ENCODE assay signal across 13 mouse cellular contexts in the genomic region with DNA sequence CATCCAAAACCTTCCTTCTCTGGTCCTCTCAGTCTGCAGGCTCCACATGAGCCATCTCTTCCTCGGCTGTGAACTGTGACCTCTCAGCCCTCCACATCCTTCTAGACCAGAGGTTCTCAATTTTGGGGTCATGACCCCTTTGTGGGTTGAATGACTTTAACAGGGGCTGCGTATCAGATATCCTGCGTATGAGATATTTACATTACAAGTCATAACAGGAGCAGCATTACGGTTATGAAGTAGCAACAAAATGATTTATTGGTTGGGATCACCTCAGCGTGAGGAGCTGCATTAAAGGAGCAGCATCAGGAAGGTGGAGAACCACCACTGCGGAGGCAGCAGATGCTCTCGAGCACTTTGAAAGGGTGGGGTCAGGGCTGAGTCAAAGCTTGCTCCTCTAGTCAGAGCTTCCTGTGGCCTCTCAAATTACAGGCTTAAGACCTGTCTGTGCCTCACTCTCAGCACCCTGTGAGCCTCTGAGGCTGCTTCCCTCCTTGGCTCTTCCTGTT. TPM values are rescaled to one million over a fixed set of nuclear protein-coding genes. Genes with fewer than 3 reads are reported as not detected.
A peak's percentile ranks its signal among the peaks of the same experiment; 100 is the strongest.
DNase-seq lines count a peak whose midpoint lies in the region; ATAC-seq and TF ChIP-seq lines count a peak whose summit lies in the region.
"Had no signal": no experiment of that assay in that cellular context is flagged by ENCODE, and none has a peak within 500 bp of the region (broad histone marks: within the 10 kb centered on the region; RNA-seq: fewer than 3 reads in every experiment).

No protein-coding gene starts in this region.

- H3K36me3 ChIP-seq in liver, embryonic 14.5 days (replicated peaks; ENCODE audit: control insufficient read depth, insufficient read depth, low read depth) = peaks cover 96% of the 10 kb centered on the region
- peaks cover 91% of the 10 kb centered on the region for H3K36me3 ChIP-seq in liver, postnatal 0 days (replicated peaks; ENCODE audit: insufficient read depth, low read length)
- H3K36me3 ChIP-seq in embryonic facial prominence, embryonic 14.5 days (ENCODE audit: control insufficient read depth, insufficient read depth, low read length) = peaks cover 91% of the 10 kb centered on the region
- peaks cover 97% of the 10 kb centered on the region for H3K36me3 ChIP-seq in forebrain, postnatal 0 days (ENCODE audit: insufficient read depth)

- no peaks in the 10 kb centered on the region for H3K27me3 ChIP-seq in liver, embryonic 14.5 days (ENCODE audit: control insufficient read depth, insufficient read depth, low read length)
- H3K27me3 ChIP-seq in liver, postnatal 0 days (ENCODE audit: insufficient read depth, low read length) = no peaks in the 10 kb centered on the region
- no peaks in the 10 kb centered on the region for H3K27me3 ChIP-seq in embryonic facial prominence, embryonic 14.5 days (replicated peaks; ENCODE audit: control insufficient read depth, insufficient read depth, low read length)
- no peaks in the 10 kb centered on the region for H3K27me3 ChIP-seq in forebrain, postnatal 0 days (ENCODE audit: insufficient read depth, low read length)
- H3K27me3 ChIP-seq: neural tube, embryonic 12.5 days had no signal

- H3K27ac ChIP-seq in liver, embryonic 14.5 days = no peak overlapping the region
- no peak overlapping the region for H3K27ac ChIP-seq in liver, postnatal 0 days (ENCODE audit: low read depth)
- no peak overlapping the region for H3K27ac ChIP-seq in embryonic facial prominence, embryonic 14.5 days (replicated peaks; ENCODE audit: low read depth, low read length)
- no peak overlapping the region for H3K27ac ChIP-seq in forebrain, postnatal 0 days (ENCODE audit: low read depth, low read length)
- H3K27ac ChIP-seq: gastrocnemius, adult 2 months; neural tube, embryonic 12.5 days had no signal

- 51% methylated on average over 7 of the region's 7 CpGs for WGBS in liver, embryonic 14.5 days (ENCODE audit: insufficient replicate concordance)
- 56% methylated on average over 7 of the region's 7 CpGs for WGBS in liver, postnatal 0 days (ENCODE audit: insufficient replicate concordance)
- 9% methylated on average over 7 of the region's 7 CpGs for WGBS in embryonic facial prominence, embryonic 14.5 days
- WGBS in forebrain, postnatal 0 days = 73% methylated on average over 7 of the region's 7 CpGs

- peak; percentile 11; the same call in 1 of the 2 replicates for ATAC-seq in liver, embryonic 14.5 days (ENCODE audit: insufficient read depth)
- ATAC-seq in liver, postnatal 0 days = no peak
- ATAC-seq in embryonic facial prominence, embryonic 14.5 days (ENCODE audit: low read depth) = peak; percentile 87
- ATAC-seq in forebrain, postnatal 0 days = no peak

- H3K4me2 ChIP-seq in liver, embryonic 14.5 days (ENCODE audit: low read depth) = no peak overlapping the region
- H3K4me2 ChIP-seq in liver, postnatal 0 days (ENCODE audit: low read depth, low read length) = no peak overlapping the region
- H3K4me2 ChIP-seq in embryonic facial prominence, embryonic 14.5 days (ENCODE audit: low read depth, low read length) = no peak overlapping the region
- no peak overlapping the region for H3K4me2 ChIP-seq in forebrain, postnatal 0 days (ENCODE audit: low read depth)
- H3K4me2 ChIP-seq: neural tube, embryonic 12.5 days had no signal

- H3K9ac ChIP-seq in liver, embryonic 14.5 days (replicated peaks) = no peak overlapping the region
- H3K9ac ChIP-seq in liver, postnatal 0 days (replicated peaks) = no peak overlapping the region
- H3K9ac ChIP-seq in embryonic facial prominence, embryonic 14.5 days (ENCODE audit: low read depth, low read length) = no peak overlapping the region
- H3K9ac ChIP-seq in forebrain, postnatal 0 days = no peak overlapping the region
- H3K9ac ChIP-seq: neural tube, embryonic 12.5 days had no signal

- no peak overlapping the region for H3K4me3 ChIP-seq in liver, embryonic 14.5 days (ENCODE audit: insufficient read depth in 1 of 2, low read depth in 2 of 2, low read length in 2 of 2)
- H3K4me3 ChIP-seq in liver, postnatal 0 days (ENCODE audit: low read depth, low read length) = no peak overlapping the region
- H3K4me3 ChIP-seq in embryonic facial prominence, embryonic 14.5 days (ENCODE audit: low read depth, low read length) = no peak overlapping the region
- no peak overlapping the region for H3K4me3 ChIP-seq in forebrain, postnatal 0 days (ENCODE audit: low read depth, low read length)
- H3K4me3 ChIP-seq: gastrocnemius, adult 2 months; neural tube, embryonic 12.5 days had no signal

- TF ChIP-seq EP300 in liver, embryonic 14.5 days (IDR thresholded peaks at IDR 0.05; ENCODE audit: low read depth) = no peak
- no peak for TF ChIP-seq EP300 in liver, postnatal 0 days (IDR thresholded peaks at IDR 0.05; ENCODE audit: low read depth)

- H3K9me3 ChIP-seq in liver, embryonic 14.5 days (ENCODE audit: control insufficient read depth, low read length) = no peaks in the 10 kb centered on the region
- no peaks in the 10 kb centered on the region for H3K9me3 ChIP-seq in liver, postnatal 0 days (ENCODE audit: low read length)
- H3K9me3 ChIP-seq in embryonic facial prominence, embryonic 14.5 days (ENCODE audit: control insufficient read depth, low read length) = no peaks in the 10 kb centered on the region
- no peaks in the 10 kb centered on the region for H3K9me3 ChIP-seq in forebrain, postnatal 0 days (ENCODE audit: low read length)
- H3K9me3 ChIP-seq: neural tube, embryonic 12.5 days had no signal

- no peaks in the 10 kb centered on the region for H3K4me1 ChIP-seq in liver, embryonic 14.5 days (replicated peaks; ENCODE audit: control insufficient read depth in 2 of 2, insufficient read depth in 2 of 2, low read length in 1 of 2)
- H3K4me1 ChIP-seq in liver, postnatal 0 days (ENCODE audit: insufficient read depth) = no peaks in the 10 kb centered on the region
- H3K4me1 ChIP-seq in embryonic facial prominence, embryonic 14.5 days (ENCODE audit: control insufficient read depth, insufficient read depth, low read length) = no peaks in the 10 kb centered on the region
- H3K4me1 ChIP-seq in forebrain, postnatal 0 days (ENCODE audit: insufficient read depth) = no peaks in the 10 kb centered on the region
- H3K4me1 ChIP-seq: neural tube, embryonic 12.5 days had no signal

- DNase-seq in liver, embryonic 14.5 days (ENCODE audit: low read depth in 3 of 3, low spot score in 3 of 3) = no peak
- no peak for DNase-seq in liver, postnatal 0 days
- DNase-seq in R1 (ENCODE audit: low read depth, low spot score) (peak; percentile 55), adipocyte (ENCODE audit: low spot score) (no peak)
- DNase-seq in embryonic facial prominence, embryonic 14.5 days (ENCODE audit: low spot score) = peak; percentile 70
- peak; percentile 77 for DNase-seq in naive thymus-derived CD4-positive, alpha-beta T cell, adult 2 months (ENCODE audit: low read depth)
- no peak for DNase-seq in forebrain, postnatal 0 days
- no peak for DNase-seq in right cerebral cortex, adult 18-20 months
- DNase-seq: cerebellum, adult 9-11 months; gastrocnemius, adult 2 months; kidney, postnatal 10 days; lung, adult 2 months had no signal

- no peak for TF ChIP-seq CTCF in liver, embryonic 14.5 days (IDR thresholded peaks at IDR 0.05; ENCODE audit: low read depth)
- no peak for TF ChIP-seq CTCF in liver, postnatal 0 days (IDR thresholded peaks at IDR 0.05; ENCODE audit: low read depth)
- no peak for TF ChIP-seq CTCF in forebrain, postnatal 0 days (IDR thresholded peaks at IDR 0.05; ENCODE audit: low read depth)

RNA-seq across cellular contexts. Expression of a gene that starts 44.4 kb away (rescaled TPM):
- polyA plus RNA-seq in liver, embryonic 14.5 days (2012; rRNA removed) = 17.8 and 18.4 TPM in 2 replicates
- polyA plus RNA-seq in liver, embryonic 14.5 days (2014; fragmentation: Nextera tagmentation; extraction: Ambion mirVana) = 16.6 and 17.1 TPM in 2 replicates
- 28.6 and 30.6 TPM in 2 replicates for polyA plus RNA-seq in liver, postnatal 0 days (2015; fragmentation: Nextera tagmentation; extraction: Ambion mirVana)
- 71.8 and 75.8 TPM in 2 replicates for polyA plus RNA-seq in embryonic facial prominence, embryonic 14.5 days (2014; fragmentation: Nextera tagmentation; extraction: Ambion mirVana)
- 131 and 141 TPM in 2 replicates for total RNA-seq in forebrain, postnatal 0 days (2014; rRNA removed)
- 123 and 124 TPM in 2 replicates for polyA plus RNA-seq in forebrain, postnatal 0 days (2015; fragmentation: Nextera tagmentation; extraction: Ambion mirVana)

RNA-seq across cellular contexts. Expression of a gene that starts 56.7 kb away (rescaled TPM):
- 6.2 and 8.8 TPM in 2 replicates for polyA plus RNA-seq in liver, embryonic 14.5 days (2012; rRNA removed)
- 18.5 and 23.6 TPM in 2 replicates for polyA plus RNA-seq in liver, embryonic 14.5 days (2014; fragmentation: Nextera tagmentation; extraction: Ambion mirVana)
- polyA plus RNA-seq in liver, postnatal 0 days (2015; fragmentation: Nextera tagmentation; extraction: Ambion mirVana) = 12.5 and 12.9 TPM in 2 replicates
- 38.0 and 40.3 TPM in 2 replicates for polyA plus RNA-seq in embryonic facial prominence, embryonic 14.5 days (2014; fragmentation: Nextera tagmentation; extraction: Ambion mirVana)
- total RNA-seq in forebrain, postnatal 0 days (2014; rRNA removed) = 39.4 and 45.9 TPM in 2 replicates
- 33.7 and 44.1 TPM in 2 replicates for polyA plus RNA-seq in forebrain, postnatal 0 days (2015; fragmentation: Nextera tagmentation; extraction: Ambion mirVana)

Comparison
In these comparisons a context has a peak if more than half of its experiments do, and no peak if none do; other contexts are left out.
1. ATAC-seq: peak in liver, embryonic 14.5 days (single experiment) and embryonic facial prominence, embryonic 14.5 days (single experiment); none in liver, postnatal 0 days (single experiment) and forebrain, postnatal 0 days (single experiment).
2. DNase-seq: peak in R1 (single experiment), embryonic facial prominence, embryonic 14.5 days (single experiment) and naive thymus-derived CD4-positive, alpha-beta T cell, adult 2 months (single experiment); none in liver, embryonic 14.5 days (0 of 3), liver, postnatal 0 days (single experiment), forebrain, postnatal 0 days (single experiment), right cerebral cortex, adult 18-20 months (single experiment) and adipocyte (single experiment).